Mouse (Mus musculus): ENCODE results near the gene Myt1.
A peak's percentile ranks its signal among the peaks of the same experiment; 100 is the strongest.

The Myt1 gene

DNA sequence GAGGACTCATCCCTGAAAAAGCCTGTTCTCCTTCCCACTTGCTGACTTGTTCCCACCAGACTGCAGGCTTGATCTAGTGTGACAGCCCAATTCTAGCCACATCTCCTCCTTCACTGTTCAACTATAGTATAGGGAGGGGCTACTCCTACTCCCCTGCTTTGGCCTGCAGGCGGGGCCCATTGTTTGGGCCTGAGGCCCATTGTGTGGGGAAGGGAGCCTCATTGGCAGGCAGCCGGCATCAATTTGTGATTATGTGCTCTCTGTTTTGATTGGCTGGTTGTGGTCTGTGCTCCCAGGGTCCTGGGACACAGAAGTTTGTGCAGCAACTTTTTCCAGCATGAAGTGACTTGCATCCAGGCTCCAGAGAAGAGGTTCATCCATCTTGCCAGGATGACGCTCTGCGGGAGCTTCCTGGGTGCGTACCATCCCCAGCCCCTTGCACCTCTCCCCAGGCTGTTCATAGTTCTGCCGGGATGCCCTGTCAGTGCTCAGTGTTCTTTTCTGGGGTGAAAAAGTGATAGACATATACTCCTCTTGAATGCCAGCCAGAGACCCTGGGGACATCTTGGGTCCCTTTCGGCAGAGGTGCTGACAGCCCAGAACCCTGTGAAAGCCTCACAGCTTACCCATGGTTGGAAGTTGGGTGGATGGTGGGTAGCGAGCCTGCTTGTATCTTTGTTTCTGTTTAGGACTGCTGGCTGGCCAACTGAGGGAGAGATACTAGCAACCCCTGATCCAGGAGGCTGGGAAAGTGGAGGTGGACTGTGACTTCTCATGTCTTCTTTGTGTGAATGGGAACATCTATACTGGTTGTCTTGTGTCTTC is at the start of gene Myt1:
Myt1 (plus strand) TSS at position 327 of the 825 bp plus-strand sequence.
- DNase-seq = peak; percentile 39

DNA sequence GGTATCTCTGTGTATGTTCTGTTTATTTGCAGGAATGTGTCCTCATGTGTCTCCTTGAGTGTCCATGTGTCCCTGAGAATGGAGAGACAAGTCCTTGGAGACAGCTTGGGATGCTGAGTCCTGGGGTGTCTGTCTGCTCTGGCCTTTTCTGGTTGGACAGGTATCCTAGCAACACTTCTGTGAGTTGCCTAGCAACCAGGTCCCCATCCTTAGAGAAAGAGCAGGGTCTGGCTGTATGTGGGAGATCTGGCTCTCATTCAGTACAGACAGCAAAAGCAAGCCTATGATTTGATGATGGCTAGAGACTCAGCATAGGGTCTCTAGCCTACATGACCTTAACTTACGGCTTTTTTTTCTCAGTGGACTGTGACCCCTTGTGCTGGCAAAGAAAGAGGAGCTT is 49.4 kb upstream of the Myt1 start:
- DNase-seq = peak; percentile 61

DNA sequence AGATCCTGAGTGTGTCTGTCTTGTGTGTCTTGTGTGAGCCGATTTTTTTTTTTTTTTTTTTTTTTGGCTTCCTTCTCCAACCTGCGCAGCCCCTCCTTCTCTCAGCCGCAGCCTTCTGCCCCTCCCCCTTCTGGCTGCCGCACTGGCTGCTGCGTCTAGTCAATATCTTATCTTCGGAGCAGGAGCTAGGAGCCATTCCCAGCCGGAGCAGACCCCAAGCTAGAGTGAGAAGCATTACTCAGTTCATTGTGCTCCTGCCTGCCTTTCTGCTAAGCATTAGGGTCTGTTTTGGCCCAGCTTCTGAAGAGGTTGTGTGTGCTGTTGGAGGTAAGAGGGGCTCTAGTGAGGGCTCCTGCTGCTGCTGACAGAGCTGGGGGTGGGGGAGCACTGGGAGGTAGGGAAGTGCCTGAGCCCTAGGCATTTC is 48.2 kb upstream of the Myt1 start, which contains the start of gene Oprl1:
Oprl1 (plus strand) TSS at position 114 of the 424 bp plus-strand sequence.
- DNase-seq = no peak

DNA sequence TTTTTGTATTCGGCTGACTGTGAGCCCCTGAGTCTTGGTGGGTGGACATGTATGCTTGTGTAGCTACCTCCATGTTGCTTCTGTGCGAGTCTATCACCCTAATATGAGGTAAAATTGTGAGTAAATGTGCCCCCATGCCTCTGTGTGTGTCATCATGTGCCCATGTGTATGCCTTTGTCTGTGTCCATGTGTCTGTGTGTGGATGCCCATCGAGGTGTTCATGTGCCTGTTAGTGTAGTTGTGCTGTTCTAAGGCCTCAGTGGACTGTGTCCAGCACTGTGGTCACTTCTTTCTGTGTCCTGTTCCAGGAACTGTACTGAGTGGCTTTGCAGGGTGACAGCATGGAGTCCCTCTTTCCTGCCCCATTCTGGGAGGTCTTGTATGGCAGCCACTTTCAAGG is 47.8 kb upstream of the Myt1 start:
- no peak for DNase-seq

DNA sequence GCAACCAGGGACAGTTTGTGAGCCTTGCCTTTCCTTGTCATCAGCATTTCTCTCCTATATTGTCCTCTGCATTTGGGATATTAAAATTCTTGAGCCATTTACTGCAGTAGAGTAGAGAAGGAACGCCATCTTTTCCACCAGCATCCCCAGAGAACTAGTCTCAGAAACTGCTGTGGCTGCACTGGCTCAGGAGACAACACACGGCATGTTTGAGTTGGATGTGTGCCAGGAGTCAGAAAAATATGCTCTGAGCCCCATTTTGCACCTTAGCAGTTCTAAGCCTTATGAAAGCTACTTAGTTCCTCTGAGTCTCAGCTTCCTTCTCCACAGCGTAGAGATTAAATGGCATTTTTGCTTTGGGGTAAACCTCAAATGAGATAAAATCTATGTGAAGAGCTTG is 46.1 kb upstream of the Myt1 start:
- DNase-seq = no peak

DNA sequence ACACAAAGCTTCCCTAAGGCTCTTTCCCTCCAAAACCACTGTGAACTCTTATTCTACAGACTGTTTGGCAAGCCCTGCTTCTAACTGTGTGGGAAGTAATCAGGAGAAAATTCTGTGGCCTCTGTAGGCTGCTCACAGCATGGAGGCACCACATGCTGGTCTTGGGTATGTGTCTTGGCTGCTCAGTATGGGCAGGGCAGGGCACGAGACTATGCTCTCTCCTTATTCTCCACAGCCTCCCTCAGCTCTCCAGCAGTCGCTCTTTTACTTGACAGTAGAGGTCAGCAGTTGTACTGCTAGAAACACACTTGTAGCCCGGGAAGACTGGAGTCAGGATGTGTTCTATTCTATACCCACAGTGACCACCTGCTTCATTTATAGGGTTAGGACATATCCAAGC is 43.1 kb upstream of the Myt1 start:
- DNase-seq = peak; percentile 66

DNA sequence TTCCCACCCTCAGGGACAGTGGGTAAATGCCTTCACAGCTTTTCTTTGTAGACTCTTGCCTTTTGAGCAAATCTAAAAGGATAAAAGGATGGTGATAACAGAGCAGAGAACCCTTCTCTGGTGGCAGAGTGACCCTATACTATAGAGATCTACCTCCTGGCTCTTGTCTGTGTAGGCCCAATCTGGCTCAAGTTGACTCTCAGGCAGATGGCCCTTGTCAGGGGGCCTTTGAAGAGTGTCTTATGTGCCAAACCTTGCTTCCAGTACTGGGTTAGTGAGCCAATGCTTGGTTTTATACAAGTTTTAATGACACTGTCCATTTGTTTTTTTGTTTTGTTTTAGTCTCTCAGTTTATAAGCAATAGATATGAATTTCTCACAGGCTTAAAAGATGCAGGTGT is 41.9 kb upstream of the Myt1 start:
- DNase-seq = peak; percentile 81

DNA sequence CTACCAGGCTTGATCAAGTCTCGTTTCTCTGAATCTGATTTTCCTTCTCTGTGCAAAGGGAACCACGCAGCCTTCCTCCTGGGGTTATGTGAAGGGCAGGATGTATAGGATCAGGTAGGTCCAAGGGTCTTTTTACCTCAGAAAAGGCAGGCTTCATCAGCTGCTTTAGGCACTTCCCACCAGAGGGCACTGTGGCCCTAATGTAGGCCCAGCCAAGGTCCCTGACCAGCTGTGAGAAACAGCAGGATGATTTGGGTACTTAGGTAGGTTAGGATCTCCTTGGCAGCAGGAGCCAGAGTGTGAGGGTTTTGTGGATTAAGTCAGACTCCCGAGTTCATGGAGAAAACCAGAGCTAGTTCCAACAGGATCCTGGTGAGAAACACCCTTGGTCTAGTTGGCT is 40.9 kb upstream of the Myt1 start:
- DNase-seq = peak; percentile 34

DNA sequence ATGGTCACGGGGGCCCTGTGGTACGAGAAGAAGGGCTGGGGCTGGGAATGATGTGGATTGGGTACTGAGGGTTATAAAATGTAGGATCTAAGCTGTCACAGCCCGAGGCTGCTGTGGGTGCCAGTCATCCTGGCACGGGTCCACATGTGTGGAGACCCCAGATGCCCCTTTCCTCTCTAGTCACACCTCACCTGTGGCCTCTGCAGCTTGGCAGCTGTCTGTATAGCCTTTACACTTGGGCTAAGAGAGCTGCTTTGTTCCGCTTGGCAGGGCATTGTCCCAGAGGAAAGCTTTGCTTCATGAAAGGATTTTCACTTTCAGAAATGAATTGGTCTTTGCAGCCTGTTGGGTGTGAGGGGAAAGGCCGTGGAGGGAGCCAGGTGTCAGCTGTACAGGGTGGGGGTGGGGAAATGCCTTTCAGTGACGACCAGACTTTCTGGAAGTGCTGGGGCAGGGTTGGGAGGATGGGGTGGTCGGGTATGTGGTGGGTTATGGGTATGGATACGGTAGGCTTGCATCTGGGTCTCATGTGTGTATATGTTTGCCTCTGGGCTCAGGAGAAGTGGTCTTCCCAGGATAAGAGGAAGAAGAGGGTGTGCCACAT is 35.4 kb upstream of the Myt1 start:
- DNase-seq = no peak

DNA sequence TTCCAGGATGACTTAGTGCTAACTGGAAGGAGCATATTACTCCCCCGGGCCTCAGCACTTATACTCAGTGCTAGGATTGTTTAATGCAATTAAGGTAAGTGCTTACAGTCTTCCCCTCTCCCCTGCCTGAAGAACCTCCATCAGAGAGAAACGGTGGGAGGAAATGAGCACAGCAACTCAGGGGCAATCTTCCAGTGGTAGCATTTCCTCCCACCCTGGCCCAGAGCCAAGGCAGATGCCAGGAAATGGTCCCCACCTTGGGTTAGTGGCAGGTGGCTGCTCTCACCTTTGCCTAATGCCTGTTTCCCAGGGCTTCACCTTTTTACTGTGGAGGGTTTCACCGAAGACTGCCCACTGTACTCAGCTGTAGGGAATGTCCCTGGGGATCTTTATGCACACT is 33.1 kb upstream of the Myt1 start:
- DNase-seq = no peak

DNA sequence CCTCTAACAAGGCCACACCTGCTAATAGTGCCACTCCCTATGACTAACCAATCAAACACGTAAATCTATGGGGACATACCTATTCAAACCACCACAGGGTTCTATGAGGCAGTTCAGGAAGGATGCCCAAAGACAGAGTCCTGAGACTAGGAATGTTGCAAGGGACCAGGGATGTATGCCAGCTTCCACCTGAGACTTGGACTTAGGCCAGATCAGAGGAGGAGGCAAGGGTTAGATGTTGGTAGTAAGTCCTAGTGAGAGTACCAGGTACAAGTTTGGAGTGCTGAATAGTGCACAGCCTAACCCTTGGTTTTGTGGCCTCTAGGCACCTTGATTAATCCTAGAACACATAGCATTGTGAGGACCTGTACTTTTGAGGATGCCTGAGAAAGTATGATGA is 10.5 kb upstream of the Myt1 start:
- DNase-seq = peak; percentile 75

DNA sequence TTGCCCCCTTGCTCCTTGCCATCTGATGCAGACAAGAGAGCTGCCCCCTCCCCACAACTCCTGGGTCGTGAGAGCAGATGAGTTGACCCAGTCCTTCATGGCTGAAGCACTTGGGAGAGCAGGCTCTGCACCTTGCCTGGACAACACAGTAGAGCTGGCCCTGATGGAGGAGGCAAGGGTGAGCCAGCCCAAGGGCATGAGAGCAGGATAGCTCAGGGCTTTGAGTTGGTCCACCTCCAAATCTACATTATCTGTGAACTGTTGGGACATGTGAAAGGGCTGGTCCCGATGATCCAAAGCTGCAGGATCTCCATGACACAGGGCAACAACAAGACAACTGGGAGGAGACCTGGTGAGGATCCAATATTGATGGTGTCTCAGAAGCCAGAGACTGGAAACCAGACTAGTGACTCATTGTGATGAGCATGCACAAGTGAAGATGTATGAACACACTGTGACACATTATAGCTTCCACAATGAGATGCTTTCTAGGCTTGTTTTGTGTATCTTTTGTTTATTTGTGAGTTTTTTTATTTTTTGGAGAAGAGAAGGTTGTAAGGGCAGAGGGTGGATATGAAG is 4.9 kb upstream of the Myt1 start:
- peak; percentile 51 for DNase-seq

DNA sequence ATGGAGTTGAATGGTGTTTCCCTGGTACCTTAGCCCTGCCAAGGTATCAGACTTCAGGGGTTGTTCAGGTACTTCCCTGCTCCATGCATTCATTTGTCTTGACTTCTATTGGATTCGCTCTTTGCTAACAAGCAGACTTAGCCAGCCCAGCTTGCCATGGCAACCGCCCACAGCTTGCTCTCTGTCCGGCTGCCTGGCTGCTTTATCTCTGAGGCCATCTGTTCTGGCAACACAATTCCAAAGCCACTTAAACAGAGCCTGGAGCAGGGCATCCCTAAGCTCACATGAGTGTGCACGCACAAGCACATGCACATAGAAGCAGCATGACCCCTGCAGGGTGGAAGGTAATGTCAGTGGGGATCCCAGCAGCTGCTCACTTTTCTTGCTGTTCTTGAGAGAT is 4.1 kb upstream of the Myt1 start:
- peak; percentile 95 for DNase-seq

DNA sequence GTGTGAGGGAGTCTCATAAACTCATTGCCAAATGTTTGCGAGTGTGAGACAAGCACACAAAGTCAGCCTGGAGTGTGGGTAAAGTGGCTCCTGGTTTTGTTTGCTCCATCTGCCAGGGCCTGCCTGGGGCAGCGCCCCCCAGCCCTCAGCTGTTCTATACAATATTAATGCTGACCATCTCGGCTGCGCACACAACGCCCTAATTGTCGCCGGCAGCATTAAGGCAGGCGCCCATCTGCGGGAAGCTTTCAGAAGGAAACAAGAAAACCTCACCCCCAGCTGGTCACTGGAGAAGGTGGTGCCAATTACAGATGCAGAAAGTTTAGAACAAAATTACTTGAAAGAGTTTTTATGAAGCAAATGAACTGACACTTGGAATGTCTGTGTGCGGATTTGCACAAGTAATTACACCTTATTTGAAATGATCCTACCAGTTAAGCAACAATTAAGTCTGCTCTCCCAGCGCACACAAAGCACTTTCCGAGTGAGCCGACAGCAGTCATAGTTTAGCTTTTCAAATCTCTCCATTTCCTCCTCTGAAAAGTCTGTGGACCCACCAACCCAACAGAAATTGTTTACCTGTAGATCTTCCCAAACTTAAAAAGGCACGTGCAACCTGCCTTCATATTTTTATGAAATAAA is 875 bp downstream of the Myt1 start:
- DNase-seq = no peak

DNA sequence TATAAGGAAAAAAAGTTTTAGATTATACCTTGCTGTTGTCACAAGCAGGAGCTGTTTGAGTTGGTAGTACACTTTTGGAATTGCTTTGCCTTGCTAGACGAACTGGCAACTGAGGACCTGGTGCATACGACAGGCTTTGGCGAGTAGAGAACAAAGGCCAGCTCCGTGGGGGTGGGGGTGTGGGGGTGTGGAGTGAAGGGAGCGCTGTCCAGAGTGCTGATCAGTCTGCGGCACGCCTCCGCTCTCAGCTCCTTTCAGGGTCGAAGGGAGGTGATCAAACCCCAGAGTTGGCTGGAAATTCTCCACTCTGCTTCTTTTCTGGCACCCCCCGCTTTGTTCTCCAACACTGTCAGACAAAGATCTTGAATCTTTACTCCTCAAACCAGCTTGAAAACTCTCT is 1.5 kb downstream of the Myt1 start:
- peak; percentile 51 for DNase-seq

DNA sequence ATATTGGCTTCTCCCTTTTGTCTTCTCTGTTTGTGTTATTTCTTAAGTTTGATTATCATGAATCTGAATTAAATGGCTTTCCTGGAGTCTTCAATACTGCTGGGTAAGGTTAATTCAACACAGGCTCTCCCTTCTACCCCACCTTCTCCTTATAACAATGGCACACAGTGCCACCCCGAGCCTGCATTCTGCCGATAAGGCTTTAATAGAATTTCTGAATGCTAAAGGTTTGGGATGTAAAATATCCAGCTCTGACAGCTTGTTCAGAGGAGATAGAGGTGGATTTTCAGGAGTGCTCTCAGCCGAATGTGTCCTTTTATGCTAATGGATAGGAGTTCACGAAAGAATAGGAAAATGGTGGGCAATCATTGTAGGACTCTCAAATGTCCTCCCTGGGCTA is 2.1 kb downstream of the Myt1 start:
- DNase-seq = no peak

DNA sequence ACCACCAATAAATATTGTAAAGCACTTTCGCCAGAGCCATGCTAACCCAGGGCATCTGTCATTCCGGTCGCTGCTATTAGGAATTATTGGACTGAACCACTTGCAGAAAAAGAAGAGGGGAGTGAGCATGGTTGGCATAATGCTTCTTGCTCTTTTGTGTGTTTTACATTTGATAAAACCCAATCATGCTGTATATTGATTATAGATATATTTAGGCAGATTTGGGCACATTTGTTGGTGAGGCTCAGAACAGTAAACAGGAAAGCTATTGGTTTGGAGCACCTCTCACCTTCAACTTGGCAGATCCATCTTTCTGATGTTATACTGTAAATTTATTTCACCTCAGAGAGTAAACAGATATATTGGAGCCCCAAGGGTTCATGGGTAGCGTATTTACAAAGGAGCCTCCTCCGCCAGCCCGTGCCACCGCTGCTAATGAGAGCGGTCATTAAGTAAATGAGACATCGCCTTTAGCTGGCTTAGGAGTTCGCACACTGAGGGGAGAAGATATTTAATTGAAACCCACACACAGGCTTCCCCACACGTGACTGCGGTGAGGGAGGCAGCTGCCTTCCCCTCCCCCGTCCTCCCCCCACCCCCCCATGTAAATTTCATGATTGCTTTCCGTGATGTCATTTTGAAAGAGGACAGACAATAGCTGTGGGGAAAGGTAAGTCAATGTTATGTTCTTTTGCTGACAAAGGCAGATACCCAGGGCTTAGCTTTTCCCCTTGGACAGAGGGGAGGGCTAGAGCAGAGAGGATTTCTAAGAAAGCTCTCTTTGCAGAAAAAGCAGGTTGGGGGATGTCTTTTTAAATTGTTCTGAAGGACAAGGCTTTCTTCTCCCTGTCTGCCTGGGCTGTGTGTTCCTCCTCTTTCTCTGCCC is 3.8 kb downstream of the Myt1 start:
- peak; percentile 81 for DNase-seq

DNA sequence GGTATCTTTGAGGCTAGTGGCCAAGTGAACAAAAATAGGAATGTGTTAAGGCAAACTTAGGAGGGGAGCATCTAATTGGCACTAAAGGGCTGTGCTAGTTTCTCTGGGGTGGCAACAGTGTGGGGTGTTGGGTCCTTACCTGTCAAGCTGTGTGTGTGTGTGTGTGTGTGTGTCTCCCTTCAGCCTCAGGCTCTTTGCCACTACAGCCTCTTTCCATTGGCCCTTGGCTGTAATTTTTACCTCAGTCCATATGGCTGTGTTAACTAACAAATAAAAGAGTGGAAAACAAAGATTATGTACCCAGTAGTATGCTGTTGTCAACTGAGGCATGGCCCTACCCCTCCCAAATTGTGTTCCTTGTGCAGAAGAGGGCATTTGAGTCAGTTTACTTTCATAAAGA is 5.3 kb downstream of the Myt1 start:
- no peak for DNase-seq

DNA sequence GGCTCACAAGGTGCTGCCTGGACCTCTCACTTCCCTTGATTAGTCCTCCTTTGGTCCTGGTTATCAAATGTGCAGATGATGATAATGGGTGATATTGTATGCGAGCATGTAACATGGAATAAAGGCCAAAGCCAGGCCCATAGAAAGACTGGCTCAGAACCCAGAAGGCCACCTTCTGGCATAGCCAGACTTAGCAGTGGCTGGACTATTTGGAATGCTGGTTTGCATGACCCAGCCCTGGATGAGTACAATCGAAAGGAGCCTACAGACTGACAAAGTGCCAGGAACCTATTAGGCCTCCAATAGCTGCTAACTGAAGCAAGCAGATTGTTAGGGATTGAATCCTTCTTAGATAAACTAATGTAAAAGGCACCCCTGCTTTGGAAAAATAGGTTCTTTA is 6.3 kb downstream of the Myt1 start:
- DNase-seq = peak; percentile 70

DNA sequence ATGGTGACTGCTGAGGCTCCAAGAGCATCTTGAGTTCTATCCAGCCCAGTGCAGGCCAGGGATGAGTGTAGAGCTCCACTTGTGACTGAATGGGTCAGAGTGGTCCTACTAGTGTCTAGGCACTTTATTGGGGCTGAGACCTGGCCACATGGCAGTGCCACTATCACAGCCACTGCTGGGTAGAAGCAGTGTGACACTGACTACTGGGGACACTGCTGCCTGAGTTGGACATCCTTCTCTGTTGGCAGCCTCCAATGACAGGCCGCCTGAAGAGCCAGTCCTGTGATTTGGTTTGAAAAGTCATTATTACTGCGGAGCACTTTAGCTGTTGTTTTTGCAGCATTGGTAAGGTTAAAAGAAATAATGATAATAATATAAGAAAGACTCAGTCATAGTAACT is 10.1 kb downstream of the Myt1 start:
- peak; percentile 21 for DNase-seq

DNA sequence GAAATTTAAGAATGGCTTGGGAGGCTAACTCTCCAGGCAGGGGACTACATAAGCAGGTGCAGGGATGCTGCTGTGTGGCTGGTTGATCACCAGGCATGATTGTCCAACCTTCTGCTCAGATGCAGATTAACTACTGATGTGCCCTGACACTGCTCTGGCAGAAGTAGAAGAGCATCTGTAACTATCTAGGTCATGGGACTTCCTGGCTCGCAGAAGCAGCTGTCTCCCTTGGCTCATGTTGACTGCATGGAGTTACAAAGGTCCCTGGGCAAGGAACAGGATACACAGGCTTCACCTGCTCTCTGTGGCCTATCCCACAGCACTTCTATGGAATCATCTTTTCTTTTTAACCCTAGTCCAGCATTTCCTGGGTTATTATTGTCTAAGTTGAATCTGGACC is 12.7 kb downstream of the Myt1 start:
- peak; percentile 72 for DNase-seq

DNA sequence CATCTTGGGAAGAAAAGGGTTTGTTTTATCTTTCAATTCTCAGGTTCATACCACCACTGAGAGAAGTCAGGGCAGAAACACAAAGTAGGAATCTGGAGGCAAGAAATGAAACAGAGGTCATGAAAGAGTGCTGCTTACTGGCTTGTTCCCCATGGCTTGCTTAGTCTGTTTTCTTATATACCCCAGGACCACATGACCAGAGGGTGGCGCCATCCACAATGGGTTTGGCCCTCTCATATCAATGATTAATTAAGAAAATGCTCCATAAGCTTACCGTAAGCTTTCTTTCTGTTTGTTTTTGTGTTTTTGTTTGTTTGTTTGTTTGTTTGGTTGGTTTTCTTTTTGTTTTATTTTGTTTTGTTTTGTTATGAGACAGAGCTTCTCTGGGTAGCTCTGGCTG is 14.6 kb downstream of the Myt1 start:
- DNase-seq = no peak

DNA sequence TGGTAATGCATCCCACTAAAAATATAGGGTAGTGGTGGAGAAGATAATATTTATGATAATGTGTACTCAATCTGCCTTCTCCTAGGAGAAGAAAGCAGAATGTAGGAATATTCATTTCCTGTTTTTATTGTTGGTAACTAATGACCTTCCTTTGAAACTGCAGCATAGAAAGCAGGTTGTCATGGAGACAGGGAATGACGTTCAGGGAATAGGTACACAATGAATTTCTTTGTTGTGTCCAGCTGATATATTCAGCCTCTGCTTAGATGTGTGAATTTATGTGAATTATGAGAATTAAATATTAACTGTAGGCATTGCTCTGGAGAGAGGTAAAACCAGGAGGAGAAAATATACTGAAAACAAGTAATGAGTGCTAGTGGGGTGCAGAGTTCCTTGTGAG is 18.3 kb downstream of the Myt1 start:
- DNase-seq = no peak
